Mouse (Mus musculus): ENCODE results near the gene Srsf5. TPM values are rescaled to one million over a fixed set of nuclear protein-coding genes. Genes with fewer than 3 reads are reported as not detected.

Srsf5 gene
- polyA plus RNA-seq, 1 experiment from 2014 or later, result 444 TPM

DNA sequence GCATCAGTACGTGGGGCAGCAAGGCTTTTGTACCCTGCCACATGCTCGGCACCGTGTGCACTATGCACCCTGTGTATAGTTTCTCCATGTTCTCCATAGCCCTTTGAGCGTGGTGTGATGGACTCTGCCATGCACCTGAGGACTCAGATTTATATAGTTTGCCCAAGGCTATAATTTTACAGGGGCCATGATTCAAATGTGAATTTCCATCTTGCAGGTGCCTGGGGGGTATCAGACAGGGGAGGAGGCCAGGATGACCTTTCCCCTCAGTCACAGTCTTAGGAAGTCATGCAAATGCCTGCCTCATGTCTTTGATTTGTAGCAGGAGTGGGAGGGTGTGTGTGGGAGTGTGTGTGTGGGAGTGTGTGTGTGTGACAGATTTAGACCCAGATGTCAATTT is 52.3 kb downstream of the Srsf5 start:
- peaks cover 3% of the 10 kb centered on the region; the same call in 1 of the 2 replicates for H3K9me3 ChIP-seq (ENCODE audit: control insufficient read depth, low read length)
- H3K27ac ChIP-seq (ENCODE audit: low read depth, low read length), result no peak overlapping the region
- DNase-seq (ENCODE audit: low spot score, missing footprints) (peak; percentile 86), ATAC-seq (ENCODE audit: low FRiP score) (no peak)
- no peaks in the 10 kb centered on the region for H3K27me3 ChIP-seq (ENCODE audit: control insufficient read depth, insufficient read depth, low read length)
- peaks cover 18% of the 10 kb centered on the region for H3K4me1 ChIP-seq (ENCODE audit: control insufficient read depth, insufficient read depth, low read length)
- H3K9ac ChIP-seq (ENCODE audit: low read length), result no peak overlapping the region
- H3K36me3 ChIP-seq (ENCODE audit: control insufficient read depth, insufficient read depth, low read length), result no peaks in the 10 kb centered on the region
- 76% methylated on average over 4 of the region's 4 CpGs for WGBS
- no peak overlapping the region for H3K4me3 ChIP-seq (ENCODE audit: low read depth, low read length)
- no peak overlapping the region for H3K4me2 ChIP-seq

DNA sequence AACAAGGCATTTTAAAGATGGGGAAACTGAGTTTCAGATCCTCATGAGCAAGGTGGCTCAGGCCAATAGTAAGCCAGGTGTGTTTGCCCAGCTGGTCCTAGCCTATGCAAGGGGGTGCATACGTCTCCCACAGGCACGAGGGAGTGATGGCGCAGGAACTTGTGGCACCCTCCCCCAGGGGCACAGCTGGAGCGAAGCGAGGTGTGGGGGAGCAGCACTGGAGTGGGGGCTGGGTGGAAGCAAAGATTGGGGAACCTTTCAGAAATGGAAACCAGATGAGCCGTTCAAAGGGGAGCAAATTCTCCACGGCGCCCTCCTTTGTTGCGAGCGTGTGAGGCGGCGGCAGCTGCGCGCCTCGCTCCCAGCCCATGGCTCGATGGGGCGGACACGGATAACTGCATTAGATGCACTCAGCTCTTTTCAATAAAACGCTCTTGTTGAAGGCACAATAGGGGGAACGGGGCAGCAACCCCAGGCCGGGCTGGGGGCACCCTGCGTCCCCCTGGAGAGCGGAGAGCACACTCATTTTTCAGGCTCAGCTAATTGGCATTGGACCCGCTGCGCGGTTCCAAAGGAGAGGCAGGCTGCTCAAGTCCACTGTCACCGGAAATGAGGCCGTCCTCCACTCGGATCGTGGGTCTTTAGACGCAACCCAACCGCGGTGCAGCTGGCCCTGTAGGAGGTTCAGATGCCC is 53.4 kb downstream of the Srsf5 start:
- Histone ChIP-seq H3K36me3 (ENCODE audit: control insufficient read depth, insufficient read depth, low read length) (no peaks in the 10 kb centered on the region), H3K9me3 (ENCODE audit: control insufficient read depth, low read length) (0 out of 2 replicates have a peak, but pooled peaks cover 3% of the 10 kb centered on the region), H3K4me3 (ENCODE audit: low read depth, low read length) (peak overlapping the region; percentile 12; the same call in 1 of the 2 replicates), H3K27ac (ENCODE audit: low read depth, low read length) (peak overlapping the region; percentile 62), H3K4me1 (ENCODE audit: control insufficient read depth, insufficient read depth, low read length) (peaks cover 22% of the 10 kb centered on the region), H3K27me3 (ENCODE audit: control insufficient read depth, insufficient read depth, low read length) (no peaks in the 10 kb centered on the region), H3K4me2 (peak overlapping the region; percentile 38), H3K9ac (ENCODE audit: low read length) (peak overlapping the region; percentile 50; the same call in 1 of the 2 replicates)
- ATAC-seq (ENCODE audit: low FRiP score) (peak; percentile 90), DNase-seq (ENCODE audit: low spot score, missing footprints) (peak; percentile 97)
- WGBS, result 2% methylated on average over 33 of the region's 33 CpGs

Other genes with a start within 250 kb of the Srsf5 start
- 4.9 and 5.3 TPM in 2 replicates for gene Ccdc177, start 184.8 kb upstream of the Srsf5 start, polyA plus RNA-seq (2014; fragmentation: Nextera tagmentation; extraction: Ambion mirVana)
- gene Susd6, start 155.0 kb upstream of the Srsf5 start, polyA plus RNA-seq (2014; fragmentation: Nextera tagmentation; extraction: Ambion mirVana), result 18.4 and 19.0 TPM in 2 replicates
- 0.26 and 0.44 TPM in 2 replicates for gene Slc10a1, start 23.2 kb downstream of the Srsf5 start, polyA plus RNA-seq (2014; fragmentation: Nextera tagmentation; extraction: Ambion mirVana)
- 17.3 and 19.0 TPM in 2 replicates for gene Smoc1, start 81.3 kb downstream of the Srsf5 start, polyA plus RNA-seq (2014; fragmentation: Nextera tagmentation; extraction: Ambion mirVana)

Data from midbrain, embryonic 11.5 days (tissue).